Mouse (Mus musculus) urinary bladder, adult 2 months (tissue): Measurements from ENCODE around the gene Nusap1. TPM values are rescaled to one million over a fixed set of nuclear protein-coding genes. Genes with fewer than 3 reads are reported as not detected.
"Not testable (repeated sequence)": the region's sequence is repeated elsewhere in the genome, so short reads cannot be mapped to it uniquely, and the experiment has no call there.

Experiments used
- DNase-seq: peaks from one replicate; pipeline ENCODE4 v3.0.0; 2022; ENCODE audit warnings: low spot score
- polyA plus RNA-seq: library from polyadenylated mRNA; depleted of rRNA; stranded (reverse); fragments of >200 nt; gene quantifications from 2 replicates; pipeline ENCODE4 v1.2.3, GENCODE M21; 2012; rRNA removed

Nusap1 gene
- 1.6 TPM in 2 replicates for polyA plus RNA-seq

- peak; percentile 70 for DNase-seq
These were observed at the start of gene Nusap1, which contains the start of gene Oip5 for GRCm38 (mm10) chr2:119618199-119618982. TSS of gene Nusap1 (plus strand) at chr2:119618298. TSS of gene Oip5 (minus strand) at chr2:119618469.

GRCm38 (mm10) chr2:119572471-119572870 lies 45.6 kb upstream of the Nusap1 start:
- no peak for DNase-seq

- no peak for DNase-seq
These were observed 36.5 kb upstream of the Nusap1 start for GRCm38 (mm10) chr2:119581571-119581970.

- DNase-seq: no peak
These were observed 34.7 kb upstream of the Nusap1 start for GRCm38 (mm10) chr2:119583439-119583838.

- DNase-seq: no peak
These were observed 33.8 kb upstream of the Nusap1 start for GRCm38 (mm10) chr2:119584282-119584681.

- peak; percentile 34 for DNase-seq
These were observed 30.7 kb upstream of the Nusap1 start for GRCm38 (mm10) chr2:119587383-119587782.

- DNase-seq: no peak
These were observed 26.9 kb upstream of the Nusap1 start for GRCm38 (mm10) chr2:119591247-119591646.

- DNase-seq: no peak
These were observed 24.4 kb upstream of the Nusap1 start for GRCm38 (mm10) chr2:119593765-119594112.

- peak; percentile 81 for DNase-seq
These were observed 23.8 kb upstream of the Nusap1 start for GRCm38 (mm10) chr2:119594113-119594981.

GRCm38 (mm10) chr2:119595308-119595707 lies 22.8 kb upstream of the Nusap1 start:
- no peak for DNase-seq

GRCm38 (mm10) chr2:119596781-119597330 lies 21.2 kb upstream of the Nusap1 start:
- no peak for DNase-seq

GRCm38 (mm10) chr2:119601027-119601426 lies 17.1 kb upstream of the Nusap1 start:
- no peak for DNase-seq

- not testable (repeated sequence) for DNase-seq
These were observed 16.5 kb upstream of the Nusap1 start for GRCm38 (mm10) chr2:119601575-119601974.

GRCm38 (mm10) chr2:119602488-119602887 lies 15.6 kb upstream of the Nusap1 start:
- no peak for DNase-seq

- no peak for DNase-seq
These were observed 14.2 kb upstream of the Nusap1 start for GRCm38 (mm10) chr2:119603909-119604308.

GRCm38 (mm10) chr2:119605361-119605973 lies 12.6 kb upstream of the Nusap1 start:
- DNase-seq: no peak

GRCm38 (mm10) chr2:119607023-119607422 lies 11.1 kb upstream of the Nusap1 start:
- DNase-seq: no peak

GRCm38 (mm10) chr2:119617841-119618198 lies 278 bp upstream of the Nusap1 start:
- DNase-seq: no peak

- not testable (repeated sequence) for DNase-seq
These were observed 904 bp downstream of the Nusap1 start for GRCm38 (mm10) chr2:119619002-119619401.

- no peak for DNase-seq
These were observed 3.2 kb downstream of the Nusap1 start for GRCm38 (mm10) chr2:119621302-119621701.

- DNase-seq: no peak
These were observed 18.7 kb downstream of the Nusap1 start for GRCm38 (mm10) chr2:119636781-119637180.
